Mouse (Mus musculus): ENCODE measurements around the gene Rnf215. TPM values are rescaled to one million over a fixed set of nuclear protein-coding genes. Genes with fewer than 3 reads are reported as not detected.
"Not testable (repeated sequence)": the region's sequence is repeated elsewhere in the genome, so short reads cannot be mapped to it uniquely, and the experiment has no call there.

Rnf215 gene
- polyA plus RNA-seq, 1 experiment = 13.6 TPM

DNA sequence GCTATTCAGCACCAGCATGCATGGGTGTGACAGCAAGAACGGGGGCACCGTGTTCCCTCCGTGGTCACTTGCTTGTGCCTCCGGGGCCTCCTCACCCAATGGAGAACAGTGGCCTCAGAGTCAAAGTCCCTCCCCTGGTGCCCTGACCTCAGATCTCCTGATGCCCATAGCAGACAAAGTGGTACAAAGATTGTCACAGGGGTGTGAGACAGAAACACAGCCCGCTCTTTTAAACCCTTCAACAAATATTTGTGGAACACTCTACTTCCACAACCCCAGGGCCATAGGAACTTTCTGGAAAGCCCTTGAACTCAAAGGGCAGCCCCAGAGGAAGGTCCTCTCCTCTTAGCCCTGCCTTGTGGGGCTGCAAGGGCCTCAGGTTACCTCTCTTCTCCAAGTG is 12.8 kb upstream of the Rnf215 start:
- Histone ChIP-seq H3K79me3 (ENCODE audit: low read depth) (no peaks in the 10 kb centered on the region), H3K4me3 (ENCODE audit: insufficient read depth, poor library complexity, severe bottlenecking) (no peak overlapping the region), H3K27me3 (ENCODE audit: control insufficient read depth, insufficient read depth, insufficient read length) (no peaks in the 10 kb centered on the region), H3K79me2 (ENCODE audit: control insufficient read depth, insufficient read depth) (no peaks in the 10 kb centered on the region), H3K36me3 (ENCODE audit: control insufficient read depth, insufficient read depth) (no peaks in the 10 kb centered on the region), H3ac (ENCODE audit: control insufficient read depth, insufficient read length, low read depth) (no peak overlapping the region)
- TF ChIP-seq CTCF (IDR thresholded peaks at IDR 0.05; ENCODE audit: control insufficient read depth, insufficient read depth, insufficient read length) (no peak), CEBPB (IDR thresholded peaks at IDR 0.05; ENCODE audit: low read depth) (no peak), FOSL1 (IDR thresholded peaks at IDR 0.05; ENCODE audit: insufficient read depth, low read length, poor library complexity, severe bottlenecking) (no peak), USF1 (IDR thresholded peaks at IDR 0.05; ENCODE audit: low read depth) (no peak), MYOG (IDR thresholded peaks at IDR 0.05; ENCODE audit: control insufficient read depth, extremely low read depth, insufficient read length) (no peak), MYOD1 (IDR thresholded peaks at IDR 0.05; ENCODE audit: control insufficient read depth, insufficient read length, low read depth) (no peak), MAX (IDR thresholded peaks at IDR 0.05) (no peak)

DNA sequence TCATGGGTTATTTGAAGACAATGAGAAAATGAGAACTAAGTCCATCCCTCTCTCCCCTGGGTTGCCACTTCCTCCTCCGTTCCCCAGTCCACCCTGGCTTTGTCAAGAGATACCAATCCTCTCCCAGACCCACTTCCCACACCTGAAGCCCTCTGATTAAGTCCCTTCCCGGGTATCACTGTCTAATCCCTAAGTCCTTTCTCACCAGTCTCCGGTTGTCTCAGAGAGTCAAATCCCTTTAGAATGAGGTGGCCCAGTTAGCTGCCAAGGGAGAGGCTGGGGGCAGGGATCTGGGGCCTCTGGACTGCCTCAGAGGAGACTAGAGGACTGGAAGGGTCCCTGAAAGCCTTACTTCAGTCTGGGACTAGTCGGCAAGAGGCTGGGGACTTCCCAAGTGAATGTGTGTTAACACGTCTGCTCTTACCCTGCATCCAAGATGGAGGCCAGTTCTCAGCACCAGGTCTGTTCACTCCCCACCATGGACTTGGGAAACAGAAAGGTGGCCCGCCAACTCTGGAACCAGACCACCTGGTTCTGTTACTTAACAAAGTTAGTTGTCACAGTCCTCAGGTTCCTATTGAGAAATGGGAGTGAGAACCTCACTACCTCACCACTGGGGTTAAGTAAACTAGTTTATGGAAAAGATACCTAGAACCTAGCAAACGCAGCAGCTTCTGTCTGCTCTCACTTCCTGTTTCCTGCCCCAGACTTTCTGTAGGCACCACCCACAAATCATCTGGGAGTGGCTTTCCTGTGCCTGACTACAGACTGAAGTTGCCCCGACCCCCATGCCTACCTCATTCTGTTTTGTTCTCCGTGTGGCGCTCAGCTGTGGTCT is 12.0 kb upstream of the Rnf215 start, which contains the start of gene Sec14l2:
Gene Sec14l2, minus strand, starts transcription at position 674 of the 838 bp plus-strand sequence.
- TF ChIP-seq MYOD1 (IDR thresholded peaks at IDR 0.05; ENCODE audit: control insufficient read depth, insufficient read length, low read depth) (no peak), USF1 (IDR thresholded peaks at IDR 0.05; ENCODE audit: low read depth) (no peak), FOSL1 (IDR thresholded peaks at IDR 0.05; ENCODE audit: insufficient read depth, low read length, poor library complexity, severe bottlenecking) (no peak), MYOG (IDR thresholded peaks at IDR 0.05; ENCODE audit: control insufficient read depth, extremely low read depth, insufficient read length) (no peak), MAX (IDR thresholded peaks at IDR 0.05) (no peak), CTCF (IDR thresholded peaks at IDR 0.05; ENCODE audit: control insufficient read depth, insufficient read depth, insufficient read length) (no peak), CEBPB (IDR thresholded peaks at IDR 0.05; ENCODE audit: low read depth) (no peak)
- no peak within 1 kb of the TSS for H3ac ChIP-seq (ENCODE audit: control insufficient read depth, insufficient read length, low read depth)
- H3K4me3 ChIP-seq (ENCODE audit: insufficient read depth, poor library complexity, severe bottlenecking) = no peak within 1 kb of the TSS

GRCm38 (mm10) chr11:4123922-4124321 is 11.1 kb upstream of the Rnf215 start:
- Histone ChIP-seq H3K79me2 (ENCODE audit: control insufficient read depth, insufficient read depth) (no peaks in the 10 kb centered on the region), H3K4me3 (ENCODE audit: insufficient read depth, poor library complexity, severe bottlenecking) (no peak overlapping the region), H3K79me3 (ENCODE audit: low read depth) (no peaks in the 10 kb centered on the region), H3K27me3 (ENCODE audit: control insufficient read depth, insufficient read depth, insufficient read length) (no peaks in the 10 kb centered on the region), H3K36me3 (ENCODE audit: control insufficient read depth, insufficient read depth) (no peaks in the 10 kb centered on the region), H3ac (ENCODE audit: control insufficient read depth, insufficient read length, low read depth) (no peak overlapping the region)
- TF ChIP-seq CEBPB (IDR thresholded peaks at IDR 0.05; ENCODE audit: low read depth) (no peak), MYOG (IDR thresholded peaks at IDR 0.05; ENCODE audit: control insufficient read depth, extremely low read depth, insufficient read length) (no peak), CTCF (IDR thresholded peaks at IDR 0.05; ENCODE audit: control insufficient read depth, insufficient read depth, insufficient read length) (peak; percentile 89), MAX (IDR thresholded peaks at IDR 0.05) (no peak), USF1 (IDR thresholded peaks at IDR 0.05; ENCODE audit: low read depth) (no peak), FOSL1 (IDR thresholded peaks at IDR 0.05; ENCODE audit: insufficient read depth, low read length, poor library complexity, severe bottlenecking) (no peak)

More for the DNA sequence above, 12.0 kb upstream of the Rnf215 start, which contains the start of gene Sec14l2:
- Histone ChIP-seq H3K79me3 (ENCODE audit: low read depth) (no peaks in the 10 kb centered on the region), H3K79me2 (ENCODE audit: control insufficient read depth, insufficient read depth) (no peaks in the 10 kb centered on the region), H3K36me3 (ENCODE audit: control insufficient read depth, insufficient read depth) (no peaks in the 10 kb centered on the region), H3K27me3 (ENCODE audit: control insufficient read depth, insufficient read depth, insufficient read length) (no peaks in the 10 kb centered on the region)

DNA sequence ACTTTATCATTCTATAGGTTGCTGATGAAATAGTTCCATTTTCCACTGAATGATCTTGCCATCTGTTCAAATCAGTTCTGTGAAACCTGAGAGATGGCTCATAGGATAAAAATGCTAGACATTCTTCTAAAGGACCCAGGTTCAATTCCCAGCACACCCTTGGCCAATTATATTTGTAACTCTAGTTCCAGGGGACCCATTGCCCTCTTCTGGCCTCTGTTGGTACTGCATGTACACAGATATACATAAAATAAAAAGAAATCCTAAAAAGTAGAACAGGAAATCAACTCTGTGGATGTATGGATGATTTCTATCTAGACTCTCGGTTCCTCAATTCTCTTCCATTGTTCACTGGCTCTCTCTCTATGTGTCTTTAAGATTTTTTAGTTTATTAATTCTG is 7.9 kb upstream of the Rnf215 start:
- TF ChIP-seq CTCF (IDR thresholded peaks at IDR 0.05; ENCODE audit: control insufficient read depth, insufficient read depth, insufficient read length) = no peak
- TF ChIP-seq CEBPB (IDR thresholded peaks at IDR 0.05; ENCODE audit: low read depth) = no peak
- no peak for TF ChIP-seq MYOD1 (IDR thresholded peaks at IDR 0.05; ENCODE audit: control insufficient read depth, insufficient read length, low read depth)
- no peak for TF ChIP-seq USF1 (IDR thresholded peaks at IDR 0.05; ENCODE audit: low read depth)
- no peak for TF ChIP-seq MYOG (IDR thresholded peaks at IDR 0.05; ENCODE audit: control insufficient read depth, extremely low read depth, insufficient read length)
- TF ChIP-seq MAX (IDR thresholded peaks at IDR 0.05) = no peak
- TF ChIP-seq FOSL1 (IDR thresholded peaks at IDR 0.05; ENCODE audit: insufficient read depth, low read length, poor library complexity, severe bottlenecking) = no peak
- H3K36me3 ChIP-seq (ENCODE audit: control insufficient read depth, insufficient read depth) = no peaks in the 10 kb centered on the region
- H3K27me3 ChIP-seq (ENCODE audit: control insufficient read depth, insufficient read depth, insufficient read length) = peaks cover 4% of the 10 kb centered on the region
- no peaks in the 10 kb centered on the region for H3K79me2 ChIP-seq (ENCODE audit: control insufficient read depth, insufficient read depth)
- no peak overlapping the region for H3K4me3 ChIP-seq (ENCODE audit: insufficient read depth, poor library complexity, severe bottlenecking)
- no peaks in the 10 kb centered on the region for H3K79me3 ChIP-seq (ENCODE audit: low read depth)
- H3ac ChIP-seq (ENCODE audit: control insufficient read depth, insufficient read length, low read depth) = no peak overlapping the region

- not testable (repeated sequence) for H3ac ChIP-seq (ENCODE audit: control insufficient read depth, insufficient read length, low read depth)
Observed at GRCm38 (mm10) chr11:4128461-4128860, 6.5 kb upstream of the Rnf215 start.

DNA sequence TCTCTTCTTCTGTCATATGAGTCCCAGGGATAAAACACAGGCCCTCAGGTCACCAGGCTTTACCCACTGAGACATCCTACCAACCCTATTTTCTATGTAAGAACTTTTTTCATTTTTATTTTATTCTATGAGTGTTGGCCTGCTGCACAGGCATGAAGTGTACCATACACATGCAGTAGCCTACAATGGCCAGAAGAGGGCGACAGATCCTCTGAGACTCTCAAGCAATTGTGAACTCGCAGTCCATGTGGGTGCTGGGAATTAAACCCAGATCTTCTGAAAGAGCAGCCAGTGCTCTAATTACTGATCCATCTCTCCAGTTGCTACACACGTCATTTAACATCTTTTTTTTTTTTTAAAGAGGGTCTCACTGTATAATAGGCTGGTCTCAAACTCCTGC is 1.6 kb upstream of the Rnf215 start:
- Histone ChIP-seq H3K27me3 (ENCODE audit: control insufficient read depth, insufficient read depth, insufficient read length) (peaks cover 4% of the 10 kb centered on the region), H3ac (ENCODE audit: control insufficient read depth, insufficient read length, low read depth) (no peak overlapping the region), H3K36me3 (ENCODE audit: control insufficient read depth, insufficient read depth) (peaks cover 4% of the 10 kb centered on the region), H3K79me3 (ENCODE audit: low read depth) (peaks cover 4% of the 10 kb centered on the region), H3K79me2 (ENCODE audit: control insufficient read depth, insufficient read depth) (peaks cover 16% of the 10 kb centered on the region), H3K4me3 (ENCODE audit: insufficient read depth, poor library complexity, severe bottlenecking) (no peak overlapping the region)
- TF ChIP-seq MYOD1 (IDR thresholded peaks at IDR 0.05; ENCODE audit: control insufficient read depth, insufficient read length, low read depth) (no peak), MAX (IDR thresholded peaks at IDR 0.05) (no peak), USF1 (IDR thresholded peaks at IDR 0.05; ENCODE audit: low read depth) (no peak), CTCF (IDR thresholded peaks at IDR 0.05; ENCODE audit: control insufficient read depth, insufficient read depth, insufficient read length) (no peak), CEBPB (IDR thresholded peaks at IDR 0.05; ENCODE audit: low read depth) (no peak), FOSL1 (IDR thresholded peaks at IDR 0.05; ENCODE audit: insufficient read depth, low read length, poor library complexity, severe bottlenecking) (no peak), MYOG (IDR thresholded peaks at IDR 0.05; ENCODE audit: control insufficient read depth, extremely low read depth, insufficient read length) (no peak)

More at GRCm38 (mm10) chr11:4128461-4128860, 6.5 kb upstream of the Rnf215 start:
- not testable (repeated sequence) for H3K79me3 ChIP-seq (ENCODE audit: low read depth); H3K79me2 ChIP-seq (ENCODE audit: control insufficient read depth, insufficient read depth); H3K4me3 ChIP-seq (ENCODE audit: insufficient read depth, poor library complexity, severe bottlenecking); H3K36me3 ChIP-seq (ENCODE audit: control insufficient read depth, insufficient read depth); H3K27me3 ChIP-seq (ENCODE audit: control insufficient read depth, insufficient read depth, insufficient read length)

Measured in C2C12 (cell line).